Mouse (Mus musculus) erythroblast, embryonic 14.5 days (primary cell): ENCODE data around the gene Olfr1186.

Source experiments
- GATA1 ChIP-seq: IDR thresholded peaks from 2 replicates; pipeline ENCODE4 v1.6.1; 2012; ENCODE audit warnings: low read length, inconsistent platforms, mixed read lengths
- TAL1 ChIP-seq: IDR thresholded peaks from 3 replicates; pipeline ENCODE4 v1.6.1; 2012; ENCODE audit warnings: low read length, inconsistent platforms, mixed read lengths

DNA sequence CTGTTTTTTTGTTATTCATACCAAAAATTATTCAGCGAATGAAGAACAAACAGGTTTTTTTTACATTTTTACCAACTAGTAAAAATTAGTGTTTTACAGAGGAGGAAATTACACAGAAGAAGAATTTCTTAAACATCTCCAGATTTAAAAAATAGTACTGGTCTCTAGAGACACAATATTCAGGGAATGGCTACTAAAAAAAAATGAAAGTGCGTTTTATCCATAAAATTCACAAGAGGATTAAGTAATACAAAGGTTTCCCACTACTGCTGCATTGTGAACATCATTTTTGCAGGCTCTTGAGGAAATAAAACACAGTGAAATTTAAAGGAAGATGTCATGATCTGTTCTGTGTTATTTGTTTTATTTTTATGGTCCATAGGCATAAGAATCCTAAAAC lies 35.1 kb upstream of the Olfr1186 start, which contains the start of gene Olfr1184:
- TF ChIP-seq TAL1 (no peak), GATA1 (no peak)
